Mouse (Mus musculus): Measurements from ENCODE around the gene Impg1. TPM values are rescaled to one million over a fixed set of nuclear protein-coding genes. Genes with fewer than 3 reads are reported as not detected.
A peak's percentile ranks its signal among the peaks of the same experiment; 100 is the strongest.

Gene Impg1
- polyA plus RNA-seq, 1 experiment from 2014 or later, result not detected

GRCm38 (mm10) chr9:80306390-80306789 lies 158.9 kb downstream of the Impg1 start:
- peaks cover 3% of the 10 kb centered on the region; the same call in 1 of the 2 replicates for H3K4me1 ChIP-seq
- H3K9ac ChIP-seq, result no peak overlapping the region
- no peak overlapping the region for H3K4me3 ChIP-seq (replicated peaks)
- 84% methylated on average over 4 of the region's 4 CpGs for WGBS
- no peaks in the 10 kb centered on the region for H3K36me3 ChIP-seq (replicated peaks)
- H3K27ac ChIP-seq, result no peak overlapping the region
- 0 out of 2 replicates have a peak overlapping the region, but pooled peaks have one; percentile 22 for H3K4me2 ChIP-seq
- ATAC-seq (ENCODE audit: low FRiP score), result 0 out of 2 replicates have a peak, but pooled peaks have one; percentile 30
- no peaks in the 10 kb centered on the region for H3K27me3 ChIP-seq
- no peaks in the 10 kb centered on the region for H3K9me3 ChIP-seq

- no peaks in the 10 kb centered on the region for H3K27me3 ChIP-seq
- H3K36me3 ChIP-seq (replicated peaks), result no peaks in the 10 kb centered on the region
- H3K27ac ChIP-seq, result no peak overlapping the region
- no peak overlapping the region for H3K9ac ChIP-seq
- no peaks in the 10 kb centered on the region for H3K9me3 ChIP-seq
- H3K4me3 ChIP-seq (replicated peaks), result no peak overlapping the region
- ATAC-seq (ENCODE audit: low FRiP score), result 0 out of 2 replicates have a peak, but pooled peaks have one; percentile 33
- H3K4me2 ChIP-seq, result no peak overlapping the region
- peaks cover 3% of the 10 kb centered on the region; the same call in 1 of the 2 replicates for H3K4me1 ChIP-seq
- 74% methylated on average over 4 of the region's 4 CpGs for WGBS
Measured at GRCm38 (mm10) chr9:80303518-80303917, 161.8 kb downstream of the Impg1 start.

DNA sequence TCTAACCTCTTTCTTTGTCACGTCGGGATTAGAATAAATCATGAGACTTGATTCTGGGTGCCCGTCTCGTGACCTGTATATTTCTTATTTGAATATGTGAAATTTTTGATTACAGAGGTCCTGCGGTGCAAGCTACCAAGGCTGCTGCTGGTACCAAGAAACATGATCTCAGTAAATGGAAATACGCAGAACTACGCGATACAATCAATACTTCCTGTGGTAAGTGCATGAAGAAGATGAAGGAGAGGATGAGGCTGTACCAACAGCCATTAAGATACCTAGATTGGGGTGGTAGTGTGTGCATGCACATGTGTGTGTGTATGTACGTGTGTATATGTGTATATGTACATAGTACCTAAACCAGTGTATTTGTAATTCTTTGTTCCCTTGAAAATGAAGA lies 166.2 kb downstream of the Impg1 start:
- no peak for ATAC-seq (ENCODE audit: low FRiP score)
- Histone ChIP-seq H3K4me2 (no peak overlapping the region), H3K9me3 (no peaks in the 10 kb centered on the region), H3K27ac (no peak overlapping the region), H3K36me3 (replicated peaks) (no peaks in the 10 kb centered on the region), H3K4me3 (replicated peaks) (no peak overlapping the region), H3K9ac (no peak overlapping the region), H3K4me1 (no peaks in the 10 kb centered on the region), H3K27me3 (no peaks in the 10 kb centered on the region)
- WGBS, result 93% methylated on average over 9 of the region's 9 CpGs

- H3K9me3 ChIP-seq, result no peaks in the 10 kb centered on the region
- H3K27me3 ChIP-seq, result no peaks in the 10 kb centered on the region
- H3K27ac ChIP-seq, result no peak overlapping the region
- ATAC-seq (ENCODE audit: low FRiP score), result no peak
- H3K4me2 ChIP-seq, result no peak overlapping the region
- H3K4me3 ChIP-seq (replicated peaks), result no peak overlapping the region
- H3K36me3 ChIP-seq (replicated peaks), result no peaks in the 10 kb centered on the region
- no peak overlapping the region for H3K9ac ChIP-seq
- 89% methylated on average over 4 of the region's 4 CpGs for WGBS
- no peaks in the 10 kb centered on the region for H3K4me1 ChIP-seq
Measured at GRCm38 (mm10) chr9:80296086-80296485, 169.2 kb downstream of the Impg1 start.

DNA sequence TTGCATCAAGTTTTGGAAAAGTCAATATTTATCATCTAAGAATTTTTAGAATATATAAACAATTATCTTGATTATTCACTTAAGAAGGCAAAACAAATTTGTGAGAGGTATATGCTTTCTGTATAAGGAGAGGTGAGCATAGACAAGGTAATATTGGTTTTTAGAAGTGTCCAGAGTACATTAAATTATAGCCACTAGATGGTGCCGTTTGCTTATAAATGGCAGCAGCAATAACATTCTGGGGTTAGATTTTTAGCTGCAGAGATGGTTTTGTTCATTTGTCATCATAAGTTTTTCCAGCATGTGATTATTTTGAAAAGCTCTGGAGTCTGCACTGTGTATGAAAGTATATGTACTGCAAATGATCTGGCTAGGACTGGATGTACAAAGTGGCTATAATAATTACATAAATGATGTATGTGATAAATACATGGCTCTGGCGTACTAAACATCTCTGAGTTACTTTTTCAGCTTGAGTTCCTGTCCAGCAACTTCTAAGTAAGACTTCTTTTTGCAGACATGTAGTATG lies 172.2 kb downstream of the Impg1 start:
- 52% methylated on average over 2 of the region's 2 CpGs for WGBS
- H3K9me3 ChIP-seq, result no peaks in the 10 kb centered on the region
- H3K4me3 ChIP-seq (replicated peaks), result no peak overlapping the region
- no peak overlapping the region for H3K27ac ChIP-seq
- no peak for ATAC-seq (ENCODE audit: low FRiP score)
- H3K4me2 ChIP-seq, result no peak overlapping the region
- no peak overlapping the region for H3K9ac ChIP-seq
- no peaks in the 10 kb centered on the region for H3K36me3 ChIP-seq (replicated peaks)
- no peaks in the 10 kb centered on the region for H3K27me3 ChIP-seq
- H3K4me1 ChIP-seq, result no peaks in the 10 kb centered on the region

GRCm38 (mm10) chr9:80286845-80287244 lies 178.4 kb downstream of the Impg1 start:
- H3K4me3 ChIP-seq (replicated peaks), result no peak overlapping the region
- no peak overlapping the region for H3K4me2 ChIP-seq
- WGBS, result 91% methylated on average over 7 of the region's 7 CpGs
- no peaks in the 10 kb centered on the region for H3K36me3 ChIP-seq (replicated peaks)
- no peaks in the 10 kb centered on the region for H3K9me3 ChIP-seq
- no peak overlapping the region for H3K9ac ChIP-seq
- no peak for ATAC-seq (ENCODE audit: low FRiP score)
- H3K27ac ChIP-seq, result no peak overlapping the region
- H3K27me3 ChIP-seq, result no peaks in the 10 kb centered on the region
- H3K4me1 ChIP-seq, result no peaks in the 10 kb centered on the region

GRCm38 (mm10) chr9:80284539-80285174 lies 180.6 kb downstream of the Impg1 start:
- Histone ChIP-seq H3K27ac (no peak overlapping the region), H3K36me3 (replicated peaks) (no peaks in the 10 kb centered on the region), H3K9me3 (no peaks in the 10 kb centered on the region), H3K9ac (no peak overlapping the region), H3K4me1 (no peaks in the 10 kb centered on the region), H3K4me2 (no peak overlapping the region), H3K4me3 (replicated peaks) (no peak overlapping the region), H3K27me3 (no peaks in the 10 kb centered on the region)
- WGBS, result 86% methylated on average over 2 of the region's 2 CpGs
- ATAC-seq (ENCODE audit: low FRiP score), result no peak

DNA sequence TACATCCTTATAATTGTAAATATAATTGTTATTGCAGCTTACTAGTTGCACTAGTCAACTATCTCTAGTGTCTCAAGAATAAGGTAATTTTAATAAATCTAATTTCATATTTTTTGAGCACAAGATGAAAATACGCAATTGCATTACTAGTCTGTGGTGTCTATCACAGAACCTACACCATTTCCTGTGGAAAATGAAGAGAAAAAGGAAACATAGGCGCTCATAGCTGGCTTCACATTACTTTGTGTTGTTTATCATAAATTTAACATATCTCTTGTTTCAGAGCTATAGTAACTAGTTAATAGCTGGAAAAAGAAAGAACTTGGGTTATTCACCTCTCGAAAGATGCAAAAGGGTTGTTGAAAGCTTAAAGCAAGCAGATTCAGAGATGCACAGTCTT lies 182.9 kb downstream of the Impg1 start:
- H3K4me1 ChIP-seq, result no peaks in the 10 kb centered on the region
- H3K9me3 ChIP-seq, result no peaks in the 10 kb centered on the region
- H3K4me3 ChIP-seq (replicated peaks), result no peak overlapping the region
- H3K27me3 ChIP-seq, result 0 out of 2 replicates have a peak, but pooled peaks cover 4% of the 10 kb centered on the region
- no peaks in the 10 kb centered on the region for H3K36me3 ChIP-seq (replicated peaks)
- H3K9ac ChIP-seq, result no peak overlapping the region
- WGBS, result 91% methylated on average over 3 of the region's 3 CpGs
- H3K4me2 ChIP-seq, result no peak overlapping the region
- H3K27ac ChIP-seq, result no peak overlapping the region
- ATAC-seq (ENCODE audit: low FRiP score), result no peak

DNA sequence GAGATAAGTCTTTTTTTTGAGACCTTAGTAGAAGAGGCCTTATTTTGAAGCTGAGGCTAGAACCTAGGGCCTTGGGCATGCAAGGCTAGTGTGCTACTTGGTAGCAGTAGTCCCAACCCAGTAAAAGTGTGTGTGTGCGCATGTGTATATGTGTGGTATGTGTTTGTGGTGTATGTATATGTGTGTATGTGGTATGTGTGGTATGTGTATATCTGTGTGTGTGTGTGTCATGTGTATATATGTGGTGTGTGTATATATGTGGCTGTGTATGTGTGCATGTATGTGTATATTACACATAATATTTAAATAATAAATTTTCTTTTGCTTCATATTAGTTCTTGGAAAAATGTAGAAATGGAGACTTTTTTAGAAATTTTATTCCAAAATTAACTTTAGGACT lies 184.6 kb downstream of the Impg1 start:
- ATAC-seq (ENCODE audit: low FRiP score), result no peak
- no peak overlapping the region for H3K9ac ChIP-seq
- no peak overlapping the region for H3K4me2 ChIP-seq
- no peak overlapping the region for H3K4me3 ChIP-seq (replicated peaks)
- 0 out of 2 replicates have a peak, but pooled peaks cover 9% of the 10 kb centered on the region for H3K27me3 ChIP-seq
- no peaks in the 10 kb centered on the region for H3K9me3 ChIP-seq
- no peaks in the 10 kb centered on the region for H3K4me1 ChIP-seq
- H3K27ac ChIP-seq, result no peak overlapping the region
- H3K36me3 ChIP-seq (replicated peaks), result no peaks in the 10 kb centered on the region
- 98% methylated on average over 1 of the region's 1 CpGs for WGBS

GRCm38 (mm10) chr9:80277770-80278169 lies 187.5 kb downstream of the Impg1 start:
- H3K36me3 ChIP-seq (replicated peaks), result no peaks in the 10 kb centered on the region
- H3K27ac ChIP-seq, result no peak overlapping the region
- 84% methylated on average over 6 of the region's 6 CpGs for WGBS
- no peaks in the 10 kb centered on the region for H3K9me3 ChIP-seq
- H3K4me1 ChIP-seq, result no peaks in the 10 kb centered on the region
- no peak overlapping the region for H3K4me3 ChIP-seq (replicated peaks)
- H3K9ac ChIP-seq, result no peak overlapping the region
- no peak overlapping the region for H3K4me2 ChIP-seq
- no peak for ATAC-seq (ENCODE audit: low FRiP score)
- 0 out of 2 replicates have a peak, but pooled peaks cover 9% of the 10 kb centered on the region for H3K27me3 ChIP-seq

DNA sequence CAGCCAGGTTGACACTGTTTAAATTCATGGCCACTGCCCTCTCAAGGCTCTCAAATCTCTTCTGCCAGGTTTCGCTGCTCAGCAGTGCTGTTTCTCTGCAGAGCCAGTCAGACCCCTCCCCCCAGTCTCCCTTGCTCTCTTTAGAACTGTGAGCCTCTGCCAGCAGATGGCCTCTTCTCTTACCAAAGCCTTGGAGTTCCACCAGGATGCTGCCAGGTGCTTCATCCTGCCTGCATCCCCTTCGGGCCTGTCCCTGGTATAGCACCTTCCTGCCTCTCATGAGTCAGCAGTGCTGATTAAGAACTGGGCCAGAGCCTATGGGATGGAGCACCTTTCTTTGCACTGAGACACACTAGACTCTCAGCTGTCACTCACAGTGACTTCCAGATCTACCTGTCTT lies 188.1 kb downstream of the Impg1 start:
- no peak overlapping the region for H3K4me3 ChIP-seq (replicated peaks)
- H3K36me3 ChIP-seq (replicated peaks), result no peaks in the 10 kb centered on the region
- H3K4me2 ChIP-seq, result no peak overlapping the region
- H3K27me3 ChIP-seq, result 0 out of 2 replicates have a peak, but pooled peaks cover 9% of the 10 kb centered on the region
- ATAC-seq (ENCODE audit: low FRiP score), result peak; percentile 39; the same call in 1 of the 2 replicates
- no peaks in the 10 kb centered on the region for H3K9me3 ChIP-seq
- 51% methylated on average over 2 of the region's 2 CpGs for WGBS
- H3K27ac ChIP-seq, result no peak overlapping the region
- H3K4me1 ChIP-seq, result peaks cover 6% of the 10 kb centered on the region; the same call in 1 of the 2 replicates
- no peak overlapping the region for H3K9ac ChIP-seq

DNA sequence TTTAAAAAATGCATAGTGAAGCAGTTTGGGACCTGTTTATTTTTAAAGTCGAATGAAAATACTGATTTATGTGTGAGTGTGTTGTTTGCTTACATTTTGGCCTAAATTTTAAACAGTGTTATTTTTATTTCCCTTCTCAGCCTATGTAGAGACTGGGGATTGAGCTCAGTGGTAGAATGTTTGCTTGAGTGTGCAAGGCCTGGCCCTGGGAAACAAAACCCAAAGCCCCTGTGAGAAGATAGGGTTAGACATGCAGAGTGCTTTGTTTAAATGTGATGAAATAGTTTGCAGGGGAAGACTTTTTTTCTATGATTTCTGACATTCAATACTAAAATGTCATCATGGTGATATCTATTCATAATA lies 189.5 kb downstream of the Impg1 start:
- peaks cover 6% of the 10 kb centered on the region; the same call in 1 of the 2 replicates for H3K4me1 ChIP-seq
- H3K9me3 ChIP-seq, result no peaks in the 10 kb centered on the region
- H3K4me2 ChIP-seq, result no peak overlapping the region
- no peak overlapping the region for H3K27ac ChIP-seq
- no peak overlapping the region for H3K4me3 ChIP-seq (replicated peaks)
- H3K9ac ChIP-seq, result no peak overlapping the region
- H3K36me3 ChIP-seq (replicated peaks), result no peaks in the 10 kb centered on the region
- no peak for ATAC-seq (ENCODE audit: low FRiP score)
- H3K27me3 ChIP-seq, result 0 out of 2 replicates have a peak, but pooled peaks cover 9% of the 10 kb centered on the region
- WGBS, result 88% methylated on average over 1 of the region's 1 CpGs

All from forebrain, embryonic 12.5 days (tissue).